Mouse (Mus musculus) intestine, embryonic 16.5 days (tissue): ENCODE measurements around the gene Crocc. TPM values are rescaled to one million over a fixed set of nuclear protein-coding genes. Genes with fewer than 3 reads are reported as not detected.
A peak's percentile ranks its signal among the peaks of the same experiment; 100 is the strongest.

ENCODE experiments used
- ATAC-seq: fragments of 200-750 bp; cut with Nextera tagmentation; 2 replicates; pipeline ENCODE4 v1.8.0; 2017; ENCODE audit warnings: moderate TSS enrichment, moderate library complexity
- H3K27ac ChIP-seq: fragments of 300-500 bp; sonication (generic); 2 replicates; pipeline ENCODE4 v1.5.1; 2014; ENCODE audit warnings: mild to moderate bottlenecking, low read length
- H3K27me3 ChIP-seq: fragments of 300-500 bp; sonication (generic); replicated peaks from 2 replicates; pipeline ENCODE4 v1.6.1; 2014; ENCODE audit warnings: low read length, control low read depth, mixed read lengths; ENCODE audit not compliant: control insufficient read depth, insufficient read depth
- H3K36me3 ChIP-seq: fragments of 300-500 bp; sonication (generic); 2 replicates; pipeline ENCODE4 v1.6.1; 2014; ENCODE audit warnings: low read length, control low read depth; ENCODE audit not compliant: control insufficient read depth, insufficient read depth
- H3K4me1 ChIP-seq: fragments of 300-500 bp; sonication (generic); 2 replicates; pipeline ENCODE4 v1.6.1; 2014; ENCODE audit warnings: low read length, control low read depth, mixed read lengths; ENCODE audit not compliant: control insufficient read depth, insufficient read depth
- H3K4me2 ChIP-seq: fragments of 300-500 bp; sonication (generic); 2 replicates; pipeline ENCODE4 v1.6.1; 2014; ENCODE audit warnings: low read depth, low read length, control low read depth
- H3K4me3 ChIP-seq: fragments of 300-500 bp; sonication (generic); 2 replicates; pipeline ENCODE4 v1.5.1; 2014; ENCODE audit warnings: mild to moderate bottlenecking, low read length
- H3K9ac ChIP-seq: fragments of 300-500 bp; sonication (generic); 2 replicates; pipeline ENCODE4 v1.6.1; 2014; ENCODE audit warnings: low read depth, low read length
- H3K9me3 ChIP-seq: fragments of 300-500 bp; sonication (generic); 2 replicates; pipeline ENCODE4 v1.6.1; 2016; ENCODE audit warnings: low read length, control low read depth; ENCODE audit not compliant: control insufficient read depth
- WGBS: fragments of 180-500 bp; shearing (Covaris S2); extraction: QIAGEN DNeasy Blood & Tissue Kit; methylation state at CpG from one replicate; pipeline ENCODE4 v1.1.7; 2014; 5-methylcytosine and 5-hydroxymethylcytosine counted together
- polyA plus RNA-seq: library from polyadenylated mRNA; unstranded; fragments of >200 nt; fragmentation: Nextera tagmentation; extraction: Ambion mirVana; gene quantifications from 2 replicates; pipeline ENCODE4 v1.2.1, GENCODE M21; 2015

The Crocc gene
- polyA plus RNA-seq, 1 experiment from 2014 or later: 3.5 TPM

DNA sequence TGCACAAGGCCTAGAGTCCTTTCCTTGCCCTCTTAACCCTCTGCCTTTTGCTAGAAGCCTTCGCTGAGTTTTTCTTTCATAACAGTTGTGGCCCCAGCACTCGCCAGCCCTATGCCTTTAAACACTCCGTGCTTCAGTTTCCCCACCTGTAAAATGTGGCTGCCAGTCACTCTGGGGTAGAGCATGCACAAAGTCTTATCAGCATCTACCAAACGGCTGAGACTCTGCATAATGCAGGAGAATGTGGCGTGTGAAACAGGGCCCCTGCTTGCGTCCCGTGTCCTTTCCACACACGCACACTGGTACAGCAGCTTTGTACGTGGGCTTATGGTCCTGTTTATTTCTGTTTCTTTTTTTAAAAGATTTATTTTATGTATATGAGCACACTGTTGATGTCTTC is 63.5 kb downstream of the Crocc start:
- 94% methylated on average over 9 of the region's 9 CpGs for whole genome bisulfite sequencing
- H3K9ac ChIP-seq: no peak overlapping the region
- H3K36me3 ChIP-seq: peaks cover 35% of the 10 kb centered on the region
- H3K4me1 ChIP-seq: no peaks in the 10 kb centered on the region
- ATAC-seq: no peak
- H3K27ac ChIP-seq: no peak overlapping the region
- H3K4me3 ChIP-seq: no peak overlapping the region
- no peaks in the 10 kb centered on the region for H3K9me3 ChIP-seq
- H3K4me2 ChIP-seq: no peak overlapping the region
- H3K27me3 ChIP-seq: no peaks in the 10 kb centered on the region

DNA sequence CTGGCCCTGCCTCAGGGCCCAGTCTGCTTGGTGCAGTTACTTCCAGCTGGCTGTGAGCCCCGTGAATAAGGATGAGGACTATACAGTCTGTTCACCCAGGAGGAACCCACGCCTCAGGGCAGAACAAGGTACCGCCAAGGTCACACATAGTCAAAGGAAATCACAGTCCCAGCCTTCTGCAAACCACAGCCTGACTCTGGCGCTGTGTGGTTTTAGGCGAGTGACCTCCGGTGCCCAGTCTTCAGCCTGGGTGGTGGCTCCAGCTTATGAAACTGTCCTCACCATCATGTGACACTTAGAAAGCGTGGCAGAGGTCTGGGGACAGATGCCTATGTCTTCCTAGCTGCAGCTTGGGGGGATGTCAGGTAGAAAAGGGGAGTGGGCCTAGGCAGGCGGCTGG is 64.5 kb downstream of the Crocc start:
- WGBS: 92% methylated on average over 8 of the region's 8 CpGs
- Histone ChIP-seq H3K9ac (no peak overlapping the region), H3K36me3 (peaks cover 33% of the 10 kb centered on the region), H3K27me3 (no peaks in the 10 kb centered on the region), H3K4me2 (no peak overlapping the region), H3K4me1 (no peaks in the 10 kb centered on the region), H3K9me3 (no peaks in the 10 kb centered on the region), H3K27ac (no peak overlapping the region), H3K4me3 (no peak overlapping the region)
- ATAC-seq: no peak

DNA sequence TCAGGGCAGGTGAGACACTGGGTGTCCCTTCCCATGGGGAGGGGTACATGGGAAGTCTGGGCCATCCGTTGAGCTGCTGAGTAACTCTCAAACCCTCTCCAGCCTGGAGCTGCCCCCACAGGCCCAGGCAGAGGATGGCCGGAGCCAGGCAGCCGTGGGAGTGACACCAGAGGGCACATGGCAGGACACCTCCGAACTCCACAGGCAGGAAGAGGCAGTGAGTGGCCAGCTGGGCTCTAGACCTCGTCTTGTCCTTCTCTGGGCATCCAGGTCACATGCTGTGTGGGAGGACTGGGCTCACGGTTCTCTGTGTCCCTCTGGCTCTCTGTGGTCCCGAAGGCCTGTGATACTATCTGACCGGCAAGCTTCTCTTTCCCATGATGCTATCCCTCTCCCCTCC is 66.5 kb downstream of the Crocc start:
- peaks cover 28% of the 10 kb centered on the region for H3K36me3 ChIP-seq

GRCm38 (mm10) chr4:140992215-140992614 is 68.1 kb downstream of the Crocc start:
- no peak overlapping the region for H3K4me2 ChIP-seq
- peaks cover 23% of the 10 kb centered on the region for H3K36me3 ChIP-seq
- no peak overlapping the region for H3K9ac ChIP-seq
- H3K9me3 ChIP-seq: no peaks in the 10 kb centered on the region
- no peak for ATAC-seq
- H3K27ac ChIP-seq: no peak overlapping the region
- H3K27me3 ChIP-seq: no peaks in the 10 kb centered on the region
- WGBS: 90% methylated on average over 20 of the region's 20 CpGs
- H3K4me3 ChIP-seq: no peak overlapping the region
- peaks cover 11% of the 10 kb centered on the region for H3K4me1 ChIP-seq

More for the DNA sequence above, 66.5 kb downstream of the Crocc start:
- 82% methylated on average over 8 of the region's 8 CpGs for WGBS
- H3K27me3 ChIP-seq: no peaks in the 10 kb centered on the region
- no peak overlapping the region for H3K9ac ChIP-seq
- peaks cover 1% of the 10 kb centered on the region; the same call in 1 of the 2 replicates for H3K4me1 ChIP-seq
- no peak overlapping the region for H3K4me2 ChIP-seq
- no peak for ATAC-seq
- H3K27ac ChIP-seq: no peak overlapping the region
- H3K9me3 ChIP-seq: no peaks in the 10 kb centered on the region
- H3K4me3 ChIP-seq: no peak overlapping the region

- Histone ChIP-seq H3K27me3 (no peaks in the 10 kb centered on the region), H3K4me1 (peaks cover 16% of the 10 kb centered on the region), H3K36me3 (peaks cover 5% of the 10 kb centered on the region; the same call in 1 of the 2 replicates), H3K4me3 (no peak overlapping the region), H3K27ac (no peak overlapping the region), H3K9ac (0 out of 2 replicates have a peak overlapping the region, but pooled peaks have one; percentile 6), H3K9me3 (no peaks in the 10 kb centered on the region), H3K4me2 (no peak overlapping the region)
- no peak for ATAC-seq
- WGBS: 87% methylated on average over 14 of the region's 14 CpGs
Observed at GRCm38 (mm10) chr4:140989447-140989846, 70.9 kb downstream of the Crocc start.

DNA sequence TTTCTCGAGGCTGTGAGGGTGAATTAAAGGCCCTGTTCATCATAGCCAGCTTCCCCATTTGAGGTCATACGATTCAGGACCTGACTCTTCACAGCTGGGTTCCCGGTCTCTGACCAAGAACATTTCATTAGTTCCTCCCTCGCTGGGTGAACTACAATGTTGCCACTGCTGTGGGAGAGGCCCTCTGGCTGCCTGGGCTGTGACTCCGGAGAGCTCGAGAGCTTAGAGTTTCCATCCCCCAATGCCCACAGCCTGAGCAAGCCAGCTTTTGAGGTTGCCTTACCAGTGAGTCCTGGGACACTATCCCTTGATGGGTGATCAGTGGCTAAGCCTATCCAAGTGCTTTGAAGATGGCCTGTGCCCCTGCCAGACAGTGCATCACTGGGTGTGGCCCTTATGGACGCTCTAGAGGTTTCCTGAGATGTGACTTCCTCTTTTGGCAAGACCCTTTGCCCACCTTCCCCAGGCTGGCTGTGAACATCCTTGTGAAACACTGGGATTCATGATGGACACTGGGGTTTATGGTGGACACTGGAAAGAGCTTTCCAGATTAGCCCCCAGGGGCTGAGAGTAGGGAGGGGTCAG is 71.6 kb downstream of the Crocc start:
- Histone ChIP-seq H3K4me3 (no peak overlapping the region), H3K27me3 (no peaks in the 10 kb centered on the region), H3K4me1 (peaks cover 16% of the 10 kb centered on the region), H3K9me3 (no peaks in the 10 kb centered on the region), H3K27ac (no peak overlapping the region), H3K36me3 (no peaks in the 10 kb centered on the region), H3K4me2 (no peak overlapping the region), H3K9ac (0 out of 2 replicates have a peak overlapping the region, but pooled peaks have one; percentile 6)
- no peak for ATAC-seq
- WGBS: 70% methylated on average over 7 of the region's 7 CpGs

DNA sequence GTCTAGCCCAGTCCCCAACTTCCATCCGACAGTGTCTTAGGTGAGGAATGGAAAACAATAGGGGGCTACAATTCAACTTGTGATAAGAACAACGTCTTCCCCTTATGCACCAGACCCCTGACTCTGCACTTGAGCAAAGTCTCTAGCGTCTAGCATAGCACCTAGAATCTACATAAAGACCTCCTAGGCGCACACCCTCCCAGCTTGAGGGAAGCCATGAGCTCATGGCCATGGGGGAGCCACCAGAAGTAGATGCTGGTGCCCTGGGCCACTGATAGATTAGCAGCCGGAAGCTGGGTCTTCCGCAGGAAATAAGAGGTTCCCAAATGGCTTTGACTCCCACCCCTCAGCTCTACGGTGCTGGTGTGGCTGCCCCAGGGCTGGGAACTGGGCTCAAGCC is 72.9 kb downstream of the Crocc start:
- no peaks in the 10 kb centered on the region for H3K27me3 ChIP-seq
- 24% methylated on average over 7 of the region's 7 CpGs for WGBS
- H3K27ac ChIP-seq: no peak overlapping the region; the same call in 1 of the 2 replicates
- peaks cover 25% of the 10 kb centered on the region for H3K4me1 ChIP-seq
- no peaks in the 10 kb centered on the region for H3K9me3 ChIP-seq
- peak overlapping the region; percentile 86 for H3K9ac ChIP-seq
- no peaks in the 10 kb centered on the region for H3K36me3 ChIP-seq
- peak overlapping the region; percentile 89 for H3K4me2 ChIP-seq
- H3K4me3 ChIP-seq: peak overlapping the region; percentile 91
- no peak for ATAC-seq

DNA sequence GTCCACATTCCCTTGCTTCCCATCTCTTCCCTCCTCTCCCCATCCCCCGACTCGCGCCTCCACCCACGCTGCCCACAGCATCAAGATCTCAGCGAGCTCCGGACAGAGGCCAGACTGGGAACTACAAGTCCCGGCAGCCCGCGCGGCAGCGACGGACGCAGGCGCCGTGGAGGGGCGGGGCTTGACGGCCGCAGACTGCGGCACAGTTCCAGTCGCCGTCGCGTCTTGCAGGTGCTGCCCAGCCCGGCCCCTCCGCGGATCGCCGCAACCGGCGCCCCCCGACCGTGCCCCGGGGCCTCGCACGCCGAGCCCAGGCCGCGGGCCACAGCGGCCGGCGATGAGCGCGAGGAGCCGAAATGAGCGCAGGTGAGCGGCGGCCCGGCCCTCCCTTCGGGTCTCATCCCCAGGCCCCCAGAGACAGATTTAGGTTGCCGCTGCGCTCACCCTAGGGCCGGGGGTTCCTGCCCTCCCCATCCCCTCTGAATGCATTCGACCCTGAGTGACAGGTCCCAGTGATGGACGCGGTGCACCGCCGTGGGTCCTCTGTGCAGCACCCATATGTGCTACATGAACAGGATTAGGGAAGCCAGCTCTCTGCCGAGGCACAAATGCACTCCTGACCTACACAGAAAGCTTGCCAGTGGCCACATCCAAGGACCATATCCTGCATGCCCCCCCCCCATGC is 73.5 kb downstream of the Crocc start, which contains the start of gene Atp13a2:
TSS of gene Atp13a2 (plus strand) at position 163 of the 685 bp plus-strand sequence.
- WGBS: under 1% methylated on average over 58 of the region's 58 CpGs
- Histone ChIP-seq H3K27me3 (no peaks in the 10 kb centered on the region), H3K36me3 (no peaks in the 10 kb centered on the region), H3K4me3 (peak within 1 kb of the TSS; percentile 91), H3K9ac (peak within 1 kb of the TSS; percentile 86), H3K4me1 (peaks cover 25% of the 10 kb centered on the region), H3K4me2 (peak within 1 kb of the TSS; percentile 89), H3K27ac (peak within 1 kb of the TSS; percentile 27; the same call in 1 of the 2 replicates), H3K9me3 (no peaks in the 10 kb centered on the region)
- peak; percentile 83 for ATAC-seq

- Histone ChIP-seq H3K27ac (no peak overlapping the region), H3K4me2 (peak overlapping the region; percentile 89), H3K9ac (peak overlapping the region; percentile 86), H3K36me3 (no peaks in the 10 kb centered on the region), H3K4me3 (peak overlapping the region; percentile 91), H3K4me1 (peaks cover 25% of the 10 kb centered on the region), H3K9me3 (no peaks in the 10 kb centered on the region), H3K27me3 (no peaks in the 10 kb centered on the region)
- ATAC-seq: peak; percentile 27; the same call in 1 of the 2 replicates
- 30% methylated on average over 15 of the region's 15 CpGs for WGBS
Observed at GRCm38 (mm10) chr4:140986024-140986710, 74.2 kb downstream of the Crocc start.
